Mouse (Mus musculus): ENCODE measurements at regions not wholly inside any gene's neighbourhood (a gene's known extent, or its start where the extent isn't known, plus 50 kb on each side); places are given as distances from the start of the nearest gene placed in this dataset.

- no peak for TF ChIP-seq GATA4 (IDR thresholded peaks at IDR 0.05; ENCODE audit: insufficient replicate concordance, low read length)
Observed at GRCm38 (mm10) chr2:30695041-30695440, 100.2 kb downstream of the Cstad start.

GRCm38 (mm10) chr2:30693206-30694035 is 98.6 kb downstream of the Cstad start:
- peak; percentile 61; the same call in 1 of the 2 replicates for TF ChIP-seq GATA4 (IDR thresholded peaks at IDR 0.05; ENCODE audit: insufficient replicate concordance, low read length)

- TF ChIP-seq GATA4 (IDR thresholded peaks at IDR 0.05; ENCODE audit: insufficient replicate concordance, low read length) = no peak
Observed at GRCm38 (mm10) chr2:30692561-30693205, 97.8 kb downstream of the Cstad start.

- no peak for TF ChIP-seq GATA4 (IDR thresholded peaks at IDR 0.05; ENCODE audit: insufficient replicate concordance, low read length)
Observed at GRCm38 (mm10) chr2:30691857-30692560, 97.2 kb downstream of the Cstad start.

- TF ChIP-seq GATA4 (IDR thresholded peaks at IDR 0.05; ENCODE audit: insufficient replicate concordance, low read length) = no peak
Observed at GRCm38 (mm10) chr2:30690925-30691856, 96.4 kb downstream of the Cstad start.

GRCm38 (mm10) chr2:30690307-30690706 is 95.5 kb downstream of the Cstad start:
- peak; percentile 73; the same call in 1 of the 2 replicates for TF ChIP-seq GATA4 (IDR thresholded peaks at IDR 0.05; ENCODE audit: insufficient replicate concordance, low read length)

GRCm38 (mm10) chr2:30688402-30688801 is 93.6 kb downstream of the Cstad start:
- TF ChIP-seq GATA4 (IDR thresholded peaks at IDR 0.05; ENCODE audit: insufficient replicate concordance, low read length) = no peak

- TF ChIP-seq GATA4 (IDR thresholded peaks at IDR 0.05; ENCODE audit: insufficient replicate concordance, low read length) = no peak
Observed at GRCm38 (mm10) chr2:30687121-30687551, 92.3 kb downstream of the Cstad start.

- no peak for TF ChIP-seq GATA4 (IDR thresholded peaks at IDR 0.05; ENCODE audit: insufficient replicate concordance, low read length)
Observed at GRCm38 (mm10) chr2:30686359-30686758, 91.5 kb downstream of the Cstad start.

- TF ChIP-seq GATA4 (IDR thresholded peaks at IDR 0.05; ENCODE audit: insufficient replicate concordance, low read length) = peak; percentile 91
Observed at GRCm38 (mm10) chr2:30685137-30685860, 90.5 kb downstream of the Cstad start.

- no peak for TF ChIP-seq GATA4 (IDR thresholded peaks at IDR 0.05; ENCODE audit: insufficient replicate concordance, low read length)
Observed at GRCm38 (mm10) chr2:30684461-30684860, 89.6 kb downstream of the Cstad start.

- no peak for TF ChIP-seq GATA4 (IDR thresholded peaks at IDR 0.05; ENCODE audit: insufficient replicate concordance, low read length)
Observed at GRCm38 (mm10) chr2:30682146-30682825, 87.4 kb downstream of the Cstad start.

GRCm38 (mm10) chr2:30681642-30682041 is 86.8 kb downstream of the Cstad start:
- no peak for TF ChIP-seq GATA4 (IDR thresholded peaks at IDR 0.05; ENCODE audit: insufficient replicate concordance, low read length)

Data from liver, adult (tissue).